Mouse (Mus musculus) left cerebral cortex, postnatal 4 days (tissue): ENCODE measurements around the gene Asap3. TPM values are rescaled to one million over a fixed set of nuclear protein-coding genes. Genes with fewer than 3 reads are reported as not detected.

ENCODE experiments used
- DNase-seq: peaks from one replicate; pipeline ENCODE4 v3.0.0-alpha.2; 2022
- intact Hi-C: fragments of 180-260 bp; cut with DNase I; formaldehyde crosslinking; loops from one replicate; pipeline ENCODE4 v1.15.1; 2025
- total RNA-seq, 2 experiments: library from RNA; stranded (reverse); gene quantifications; 2 replicates each; pipeline ENCODE4 v1.2.3; 2021

Asap3 gene
- total RNA-seq, 2 experiments from 2014 or later = 4.2 to 4.9 TPM

GRCm38 (mm10) chr4:136248464-136249331, 42.5 kb downstream of the Asap3 start:
- intact Hi-C loops = no loop called here
- no peak for DNase-seq

DNA sequence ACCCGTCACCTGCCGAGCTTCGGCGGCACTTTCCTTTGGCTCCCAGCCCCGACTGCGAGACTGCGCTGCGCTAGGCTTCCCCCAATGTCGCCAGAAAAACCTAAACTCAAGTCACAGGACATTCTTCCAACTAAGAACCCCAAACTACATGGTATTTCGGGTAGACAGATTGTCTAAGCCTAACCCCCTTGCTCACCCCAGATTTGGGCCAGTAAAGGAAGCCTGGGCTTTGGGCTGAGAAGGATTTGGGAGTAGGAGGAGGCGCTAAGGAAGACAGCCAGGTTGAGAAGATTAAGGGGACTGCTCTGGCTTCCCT, 43.1 kb downstream of the Asap3 start:
- intact Hi-C loops = no loop called here
- no peak for DNase-seq

- no peak for DNase-seq
- intact Hi-C loops = no loop called here
Measured at GRCm38 (mm10) chr4:136249780-136250179, 43.6 kb downstream of the Asap3 start.

DNA sequence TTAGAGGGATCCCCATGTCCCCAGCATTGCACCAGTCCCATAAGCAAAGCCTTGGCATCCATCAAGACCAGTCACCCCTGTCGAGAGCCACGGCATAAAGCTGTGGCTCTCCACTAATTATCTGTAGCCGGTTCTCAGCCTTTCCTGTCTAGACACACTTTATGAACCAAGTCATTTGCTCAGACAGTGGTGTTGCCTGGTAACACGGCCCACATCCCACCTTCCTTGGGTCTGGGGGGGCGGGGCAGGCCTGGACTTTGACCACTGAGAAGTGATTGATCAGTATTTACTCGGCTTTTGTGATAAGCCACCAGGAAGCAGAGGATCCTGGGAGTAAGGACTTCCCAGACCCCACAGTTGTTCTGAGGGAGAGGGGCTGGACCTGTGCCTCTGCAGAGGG, 49.8 kb downstream of the Asap3 start:
- intact Hi-C loops = no loop called here

GRCm38 (mm10) chr4:136256696-136257095, 50.5 kb downstream of the Asap3 start:
- no peak for DNase-seq
- intact Hi-C loops = no loop called here

More for the DNA sequence above, 49.8 kb downstream of the Asap3 start:
- no peak for DNase-seq

- intact Hi-C loops = no loop called here
- no peak for DNase-seq
Measured at GRCm38 (mm10) chr4:136259916-136260315, 53.8 kb downstream of the Asap3 start.

GRCm38 (mm10) chr4:136260491-136261180, 54.5 kb downstream of the Asap3 start:
- DNase-seq = peak; percentile 89
- intact Hi-C loops = no loop called here

DNA sequence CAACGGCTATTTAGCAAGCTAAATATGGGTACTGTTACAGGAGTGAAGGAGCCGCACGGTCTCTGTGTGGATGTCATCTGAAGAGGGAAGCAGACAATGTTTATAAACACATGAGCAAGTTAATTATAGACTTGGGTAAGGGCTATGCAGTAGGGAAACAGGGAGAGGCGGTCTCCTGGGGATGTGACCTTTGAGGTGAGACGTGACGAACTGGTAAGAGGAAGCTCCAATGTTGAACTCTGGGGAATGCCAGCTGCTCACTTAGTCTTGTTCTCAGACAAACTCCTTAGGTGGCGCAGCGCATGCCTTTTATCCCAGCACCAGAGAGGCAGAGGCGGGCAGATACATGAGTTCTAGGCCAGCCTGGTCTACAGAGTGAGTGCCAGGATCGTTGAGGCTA, 55.7 kb downstream of the Asap3 start:
- DNase-seq = no peak
- intact Hi-C loops = no loop called here

DNA sequence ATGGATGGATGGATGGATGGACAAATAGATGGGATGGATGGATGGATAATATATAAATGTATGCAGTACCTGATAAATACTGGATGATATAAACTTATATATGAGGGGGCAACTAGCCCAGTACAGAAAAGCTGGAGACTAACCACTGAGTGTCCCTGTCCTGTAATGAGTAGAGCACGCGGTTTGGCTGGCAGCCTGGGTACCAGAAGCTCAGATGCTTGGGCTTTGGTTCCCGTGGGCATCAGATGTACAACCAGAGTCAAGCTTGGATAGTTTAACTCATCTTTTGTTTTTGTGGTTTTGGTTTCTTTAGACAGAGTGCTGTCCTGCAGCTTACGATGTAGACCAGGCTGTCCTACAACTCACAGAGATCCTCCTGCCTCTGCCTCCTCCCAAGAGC, 57.4 kb downstream of the Asap3 start:
- no peak for DNase-seq
- intact Hi-C loops = no loop called here

- intact Hi-C loops = no loop called here
- DNase-seq = no peak
Measured at GRCm38 (mm10) chr4:136266716-136267343, 60.7 kb downstream of the Asap3 start.

DNA sequence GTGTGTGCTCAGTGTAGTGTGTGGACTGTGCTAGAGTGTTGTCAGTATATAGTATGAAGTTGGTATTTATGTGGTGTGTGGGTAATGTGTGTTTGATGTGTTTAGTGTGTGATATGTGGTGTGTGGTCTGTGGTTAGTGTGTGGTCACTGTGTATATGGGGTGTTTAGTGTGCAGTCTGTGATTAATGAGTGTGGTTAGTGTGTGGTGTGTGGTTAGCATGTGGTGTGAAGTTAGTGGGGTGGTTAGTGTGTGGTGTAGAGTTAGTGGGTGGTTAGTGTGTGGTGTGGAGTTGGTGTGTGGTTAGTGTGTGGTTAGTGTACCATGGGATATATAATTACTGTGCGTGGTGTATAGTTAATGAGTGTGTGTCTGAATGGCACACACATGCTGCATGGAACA, 62.7 kb downstream of the Asap3 start:
- no peak for DNase-seq
- intact Hi-C loops = no loop called here

DNA sequence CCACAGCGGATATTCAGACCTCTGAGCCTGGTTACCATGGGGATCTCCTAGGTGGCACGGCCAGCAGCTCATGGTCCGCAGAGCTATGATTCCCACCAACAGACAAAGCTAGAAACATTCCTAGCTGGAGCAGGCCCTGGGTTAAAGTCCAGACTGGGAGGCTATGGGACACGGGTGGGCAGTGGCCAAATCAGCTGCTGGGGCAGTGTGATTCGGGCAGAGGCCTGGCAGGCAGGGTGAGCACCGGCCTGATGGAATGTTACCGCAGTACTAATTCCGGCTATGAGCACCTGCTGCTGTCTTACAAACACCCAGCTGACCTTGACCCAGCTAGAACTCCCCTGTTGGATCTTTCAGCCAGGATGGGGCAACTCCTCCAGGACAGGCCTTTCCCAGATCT, 64.5 kb downstream of the Asap3 start:
- intact Hi-C loops = no loop called here
- DNase-seq = no peak

DNA sequence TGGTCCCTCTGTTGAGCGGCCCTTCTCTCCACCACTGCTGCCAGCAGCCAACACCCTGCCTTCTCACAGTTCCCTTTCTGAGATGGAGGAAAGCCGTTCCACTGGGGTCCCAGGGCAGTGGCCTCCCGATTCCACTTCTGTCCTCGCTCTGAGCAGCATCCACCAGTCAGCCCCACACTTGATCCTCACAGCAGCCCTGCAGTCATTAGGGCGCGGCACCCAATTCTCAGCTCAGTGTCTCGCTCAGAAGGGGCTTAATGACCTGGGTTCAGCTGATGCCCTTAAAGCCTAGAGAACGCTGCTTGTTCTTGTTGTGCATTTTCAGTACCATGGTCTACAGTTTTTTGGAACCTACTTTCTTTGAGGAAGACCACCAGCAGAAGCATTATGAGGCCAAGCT, 74.9 kb downstream of the Asap3 start:
- intact Hi-C loops = no loop called here
- DNase-seq = no peak

GRCm38 (mm10) chr4:136281611-136282010, 75.4 kb downstream of the Asap3 start:
- intact Hi-C loops = no loop called here
- no peak for DNase-seq

DNA sequence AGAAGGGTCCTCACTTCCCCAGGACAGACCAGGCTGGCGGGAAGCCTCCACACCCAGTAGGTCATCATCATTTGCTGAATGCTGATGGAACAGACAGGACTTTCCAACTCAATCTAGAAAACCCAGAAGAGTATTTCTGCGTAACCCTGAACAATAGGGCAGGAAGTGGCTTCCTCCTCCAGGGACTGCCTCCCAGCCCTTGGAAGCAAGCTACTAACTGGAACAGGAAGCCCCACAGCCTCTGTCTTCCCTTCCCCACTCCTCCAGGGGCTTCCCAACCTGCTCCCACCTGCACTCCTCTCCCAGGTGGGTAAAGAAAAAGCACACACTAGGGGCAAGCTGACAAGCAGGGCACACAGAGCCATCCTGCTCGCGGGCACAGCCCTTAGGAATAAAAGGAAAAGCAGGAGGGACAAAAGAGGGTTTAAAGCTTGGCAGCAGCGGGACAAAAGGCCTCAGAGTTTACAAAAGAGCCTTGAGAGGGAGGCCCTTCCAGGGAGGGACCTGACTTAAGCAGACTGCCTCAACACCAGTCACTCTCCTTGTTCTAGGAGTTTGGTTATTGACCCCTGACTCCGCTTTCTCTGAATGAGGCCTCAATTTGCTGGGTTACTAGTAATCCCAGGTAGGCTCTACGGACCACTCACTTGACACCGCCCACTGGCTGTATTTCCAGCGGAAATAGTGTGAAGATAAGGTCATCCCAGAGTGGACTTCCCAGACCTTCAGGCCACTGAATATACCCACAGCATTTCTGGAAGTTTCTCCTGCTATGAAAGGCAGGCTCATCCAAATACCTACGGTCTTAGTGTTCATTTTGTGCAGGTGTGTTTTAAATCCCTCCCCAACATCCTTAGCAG, 76.7 kb downstream of the Asap3 start:
- intact Hi-C loops = no loop called here
- DNase-seq = no peak

DNA sequence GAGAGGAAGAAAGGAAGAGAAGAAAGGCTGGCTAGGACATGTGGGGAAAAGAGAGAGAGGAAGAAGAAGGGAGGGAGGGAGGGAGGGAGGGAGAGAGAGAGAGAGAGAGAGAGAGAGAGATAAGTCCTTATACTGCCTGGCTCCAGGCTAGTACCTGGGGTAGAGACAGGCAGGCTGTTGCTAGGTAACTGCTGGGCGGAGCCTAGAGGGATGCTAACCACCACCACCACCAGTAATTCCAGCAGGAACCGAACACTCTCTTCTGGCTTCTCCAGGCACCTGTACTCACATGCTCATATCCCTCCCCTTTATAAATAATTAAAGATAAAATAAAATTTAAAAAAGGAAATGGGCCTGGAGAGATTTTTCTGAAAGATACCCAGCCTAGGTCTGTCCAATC, 77.6 kb downstream of the Asap3 start:
- DNase-seq = no peak
- intact Hi-C loops = no loop called here

DNA sequence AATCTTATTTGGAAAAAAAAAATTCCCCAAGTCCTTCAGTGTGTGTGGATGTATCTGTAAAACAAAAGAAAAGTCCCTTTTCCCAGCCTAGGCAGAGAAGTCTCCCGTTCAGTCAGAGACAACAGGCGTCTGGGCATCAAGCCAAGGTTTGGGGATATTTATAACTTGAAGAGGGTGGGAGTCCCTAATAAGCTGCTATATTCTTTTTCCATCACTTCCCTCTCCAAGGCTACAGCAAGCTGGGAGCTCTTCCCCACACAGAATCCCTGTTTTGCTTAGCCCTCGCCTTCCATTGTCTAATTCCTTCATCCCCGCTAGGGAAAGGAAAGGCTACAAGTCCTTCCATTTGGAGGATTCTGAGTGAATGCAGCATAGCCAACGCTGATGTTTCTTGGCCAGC, 78.3 kb downstream of the Asap3 start, which contains the start of gene Zfp46:
Gene Zfp46, plus strand, starts transcription at position 229 of the 400 bp plus-strand sequence.
- intact Hi-C loops = no loop called here
- DNase-seq = peak; percentile 83

- intact Hi-C loops = no loop called here
- DNase-seq = no peak
Measured at GRCm38 (mm10) chr4:136284891-136285290, 78.7 kb downstream of the Asap3 start.

- intact Hi-C loops = no loop called here
- peak; percentile 96 for DNase-seq
Measured at GRCm38 (mm10) chr4:136285348-136285810, 79.2 kb downstream of the Asap3 start.

- DNase-seq = peak; percentile 98
- intact Hi-C loops = no loop called here
Measured at GRCm38 (mm10) chr4:136285811-136286371, 79.7 kb downstream of the Asap3 start.
